Mouse (Mus musculus): ENCODE results near the gene C130074G19Rik. TPM values are rescaled to one million over a fixed set of nuclear protein-coding genes. Genes with fewer than 3 reads are reported as not detected.
A peak's percentile ranks its signal among the peaks of the same experiment; 100 is the strongest.

C130074G19Rik gene
- polyA plus RNA-seq, 1 experiment from 2014 or later: 3.0 TPM

DNA sequence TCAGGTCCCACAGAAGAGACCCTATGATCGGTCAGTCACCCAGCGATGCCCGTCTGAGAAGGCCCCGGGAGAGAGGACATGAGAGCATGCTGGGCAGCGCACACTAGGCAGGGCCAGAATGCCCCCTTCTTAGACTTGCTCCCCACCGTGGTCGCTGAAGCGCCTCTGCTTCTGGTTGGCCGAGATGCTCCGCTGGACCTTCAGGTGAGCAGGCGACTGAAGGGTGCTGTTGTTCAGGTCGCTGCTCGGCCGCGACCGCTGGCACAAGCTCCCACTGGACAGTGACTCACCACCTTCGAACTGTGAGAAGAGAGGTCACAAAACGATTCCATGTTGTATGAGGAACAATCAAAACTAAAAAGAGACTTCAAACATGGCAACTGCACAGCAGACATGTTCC lies 29.3 kb upstream of the C130074G19Rik start:
- ATAC-seq (ENCODE audit: insufficient read depth) (no peak), DNase-seq (no peak)
- Histone ChIP-seq H3K36me3 (ENCODE audit: insufficient read depth) (peaks cover 35% of the 10 kb centered on the region; the same call in 1 of the 2 replicates), H3K9ac (no peak overlapping the region), H3K9me3 (ENCODE audit: low read depth, low read length) (no peaks in the 10 kb centered on the region), H3K4me3 (ENCODE audit: low read depth, low read length) (no peak overlapping the region), H3K27ac (ENCODE audit: low read depth) (no peak overlapping the region), H3K27me3 (ENCODE audit: insufficient read depth, low read length) (no peaks in the 10 kb centered on the region), H3K4me1 (ENCODE audit: insufficient read depth) (no peaks in the 10 kb centered on the region), H3K4me2 (no peak overlapping the region)
- TF ChIP-seq CTCF (IDR thresholded peaks at IDR 0.05; ENCODE audit: low read depth): no peak
- WGBS: 92% methylated on average over 18 of the region's 18 CpGs

GRCm38 (mm10) chr1:184911861-184912260 lies 28.8 kb upstream of the C130074G19Rik start:
- no peak overlapping the region for H3K4me3 ChIP-seq (ENCODE audit: low read depth, low read length)
- no peak overlapping the region for H3K27ac ChIP-seq (ENCODE audit: low read depth)
- peak; percentile 23 for DNase-seq
- no peaks in the 10 kb centered on the region for H3K4me1 ChIP-seq (ENCODE audit: insufficient read depth)
- no peak overlapping the region for H3K9ac ChIP-seq
- H3K36me3 ChIP-seq (ENCODE audit: insufficient read depth): peaks cover 38% of the 10 kb centered on the region; the same call in 1 of the 2 replicates
- 45% methylated on average over 6 of the region's 6 CpGs for WGBS
- ATAC-seq (ENCODE audit: insufficient read depth): no peak
- H3K9me3 ChIP-seq (ENCODE audit: low read depth, low read length): no peaks in the 10 kb centered on the region
- no peak overlapping the region for H3K4me2 ChIP-seq
- H3K27me3 ChIP-seq (ENCODE audit: insufficient read depth, low read length): no peaks in the 10 kb centered on the region
- TF ChIP-seq CTCF (IDR thresholded peaks at IDR 0.05; ENCODE audit: low read depth): no peak

DNA sequence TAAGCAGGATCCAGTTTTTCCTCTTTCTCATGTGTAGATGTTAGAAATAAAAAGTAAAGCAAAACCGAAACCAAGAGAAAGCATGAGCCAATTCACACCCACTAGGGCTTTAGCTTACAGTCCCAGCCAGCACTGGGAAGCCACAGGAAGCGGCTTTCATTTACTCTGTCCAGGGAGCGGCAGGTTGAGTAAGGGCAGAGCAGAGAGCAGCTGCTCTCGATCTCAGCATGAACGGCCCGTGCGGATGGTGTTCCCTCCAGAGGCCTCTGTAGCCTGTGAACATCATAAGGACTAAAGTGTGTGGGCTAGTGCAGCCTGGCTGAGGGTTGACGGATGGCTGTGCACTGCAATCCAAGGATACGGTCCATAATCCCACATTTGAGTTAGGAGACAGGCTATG lies 25.5 kb upstream of the C130074G19Rik start:
- H3K9ac ChIP-seq: no peak overlapping the region
- WGBS: 76% methylated on average over 9 of the region's 9 CpGs
- H3K27ac ChIP-seq (ENCODE audit: low read depth): no peak overlapping the region
- peaks cover 49% of the 10 kb centered on the region; the same call in 1 of the 2 replicates for H3K36me3 ChIP-seq (ENCODE audit: insufficient read depth)
- H3K27me3 ChIP-seq (ENCODE audit: insufficient read depth, low read length): no peaks in the 10 kb centered on the region
- DNase-seq (no peak), ATAC-seq (ENCODE audit: insufficient read depth) (no peak)
- TF ChIP-seq CTCF (IDR thresholded peaks at IDR 0.05; ENCODE audit: low read depth): no peak
- no peak overlapping the region for H3K4me3 ChIP-seq (ENCODE audit: low read depth, low read length)
- H3K9me3 ChIP-seq (ENCODE audit: low read depth, low read length): no peaks in the 10 kb centered on the region
- no peak overlapping the region for H3K4me2 ChIP-seq
- H3K4me1 ChIP-seq (ENCODE audit: insufficient read depth): no peaks in the 10 kb centered on the region

DNA sequence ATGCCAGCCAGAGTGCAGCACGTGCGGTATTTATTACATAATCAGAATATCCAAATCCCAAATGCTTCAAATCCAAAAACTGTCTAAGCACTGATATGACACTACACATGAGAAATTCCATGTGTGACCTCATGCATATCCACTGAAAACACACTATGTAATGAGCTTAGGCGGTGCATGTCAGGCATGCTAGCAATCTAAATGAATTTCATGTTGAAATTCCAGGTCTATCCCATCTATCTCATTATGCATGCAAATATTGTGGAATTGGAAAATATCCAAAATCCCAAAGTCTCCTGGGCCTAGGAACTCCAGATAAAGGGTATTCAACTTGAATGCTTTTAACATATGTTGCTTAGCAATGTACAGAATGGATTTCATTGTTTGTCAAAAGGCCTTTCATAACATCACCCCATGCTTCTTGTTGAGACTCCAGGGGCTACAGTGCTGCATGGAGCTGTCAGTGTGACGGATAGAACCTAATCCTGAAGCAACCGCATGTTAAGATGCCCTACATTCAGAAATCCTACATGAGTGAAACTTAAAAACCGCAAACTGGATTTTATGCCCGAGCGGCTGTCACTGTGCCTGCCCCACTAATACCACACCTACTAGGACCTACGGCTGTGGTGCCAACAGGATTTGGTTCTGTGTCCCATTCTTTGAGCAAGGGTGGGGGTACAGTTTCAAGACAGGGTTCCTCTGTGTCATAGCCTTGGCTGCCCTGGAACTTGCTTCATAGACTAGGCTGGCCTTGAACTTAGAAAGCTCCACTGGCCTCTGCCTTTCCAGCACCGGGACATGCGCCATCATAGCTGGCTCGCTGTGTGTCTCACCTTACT lies 23.1 kb upstream of the C130074G19Rik start:
- H3K27me3 ChIP-seq (ENCODE audit: insufficient read depth, low read length): no peaks in the 10 kb centered on the region
- H3K27ac ChIP-seq (ENCODE audit: low read depth): no peak overlapping the region
- no peak overlapping the region for H3K4me2 ChIP-seq
- 86% methylated on average over 12 of the region's 12 CpGs for WGBS
- H3K9ac ChIP-seq: no peak overlapping the region
- no peaks in the 10 kb centered on the region for H3K4me1 ChIP-seq (ENCODE audit: insufficient read depth)
- no peak for ATAC-seq (ENCODE audit: insufficient read depth)
- TF ChIP-seq CTCF (IDR thresholded peaks at IDR 0.05; ENCODE audit: low read depth): no peak
- H3K9me3 ChIP-seq (ENCODE audit: low read depth, low read length): no peaks in the 10 kb centered on the region
- no peak for DNase-seq
- H3K4me3 ChIP-seq (ENCODE audit: low read depth, low read length): no peak overlapping the region
- peaks cover 39% of the 10 kb centered on the region; the same call in 1 of the 2 replicates for H3K36me3 ChIP-seq (ENCODE audit: insufficient read depth)

DNA sequence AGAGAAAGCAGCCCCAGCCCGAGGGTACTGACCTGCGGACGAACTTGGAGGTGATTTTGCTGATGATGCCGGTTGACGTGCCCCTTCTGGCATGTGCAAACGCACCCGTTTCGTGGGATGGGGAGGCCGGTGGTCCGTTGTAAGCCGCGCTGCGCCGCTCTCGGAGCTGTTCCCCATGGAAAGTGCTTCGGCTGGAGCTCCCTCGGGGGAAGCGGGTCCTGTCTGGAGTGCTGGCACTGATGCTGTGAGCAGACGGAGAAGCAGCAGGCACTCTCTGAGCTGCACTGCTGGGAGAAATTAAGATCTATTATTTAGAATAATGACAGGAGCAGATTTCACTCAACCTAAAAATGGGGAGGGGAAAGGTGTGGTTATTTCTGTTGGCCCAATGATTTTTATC lies 22.4 kb upstream of the C130074G19Rik start:
- ATAC-seq (ENCODE audit: insufficient read depth) (no peak), DNase-seq (no peak)
- H3K27ac ChIP-seq (ENCODE audit: low read depth): no peak overlapping the region
- no peak overlapping the region for H3K4me2 ChIP-seq
- 70% methylated on average over 19 of the region's 19 CpGs for WGBS
- no peak overlapping the region for H3K9ac ChIP-seq
- H3K4me3 ChIP-seq (ENCODE audit: low read depth, low read length): no peak overlapping the region
- no peak for TF ChIP-seq CTCF (IDR thresholded peaks at IDR 0.05; ENCODE audit: low read depth)
- H3K36me3 ChIP-seq (ENCODE audit: insufficient read depth): peaks cover 35% of the 10 kb centered on the region; the same call in 1 of the 2 replicates
- H3K9me3 ChIP-seq (ENCODE audit: low read depth, low read length): no peaks in the 10 kb centered on the region
- H3K4me1 ChIP-seq (ENCODE audit: insufficient read depth): no peaks in the 10 kb centered on the region
- H3K27me3 ChIP-seq (ENCODE audit: insufficient read depth, low read length): no peaks in the 10 kb centered on the region

DNA sequence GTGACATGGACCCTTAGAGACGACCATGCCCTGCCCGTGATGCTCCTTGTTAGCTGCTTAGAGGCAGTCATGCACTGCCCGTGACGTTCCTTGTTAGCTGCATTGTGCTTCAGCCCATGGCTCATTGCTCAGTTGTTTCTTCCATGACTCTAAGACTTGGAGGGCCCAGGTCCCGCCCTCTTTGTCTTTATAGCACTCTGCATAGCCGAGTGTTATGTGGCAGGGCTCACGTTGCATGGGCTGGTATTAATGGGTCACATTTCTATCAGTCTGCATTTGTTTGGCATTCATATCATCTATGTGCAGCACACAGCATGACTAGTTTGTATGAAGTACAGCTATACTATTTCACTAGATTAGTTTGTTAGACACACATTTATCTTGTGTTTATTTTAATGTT lies 20.7 kb upstream of the C130074G19Rik start:
- H3K27me3 ChIP-seq (ENCODE audit: insufficient read depth, low read length): no peaks in the 10 kb centered on the region
- no peak overlapping the region for H3K27ac ChIP-seq (ENCODE audit: low read depth)
- H3K4me1 ChIP-seq (ENCODE audit: insufficient read depth): no peaks in the 10 kb centered on the region
- H3K9me3 ChIP-seq (ENCODE audit: low read depth, low read length): no peaks in the 10 kb centered on the region
- 68% methylated on average over 7 of the region's 7 CpGs for WGBS
- DNase-seq: no peak
- no peak for ATAC-seq (ENCODE audit: insufficient read depth)
- no peak for TF ChIP-seq CTCF (IDR thresholded peaks at IDR 0.05; ENCODE audit: low read depth)
- peaks cover 34% of the 10 kb centered on the region; the same call in 1 of the 2 replicates for H3K36me3 ChIP-seq (ENCODE audit: insufficient read depth)
- H3K9ac ChIP-seq: no peak overlapping the region
- H3K4me2 ChIP-seq: no peak overlapping the region
- H3K4me3 ChIP-seq (ENCODE audit: low read depth, low read length): no peak overlapping the region

GRCm38 (mm10) chr1:184902886-184903285 lies 19.9 kb upstream of the C130074G19Rik start:
- Histone ChIP-seq H3K36me3 (ENCODE audit: insufficient read depth) (peaks cover 29% of the 10 kb centered on the region; the same call in 1 of the 2 replicates), H3K27ac (ENCODE audit: low read depth) (no peak overlapping the region), H3K4me3 (ENCODE audit: low read depth, low read length) (no peak overlapping the region), H3K4me2 (no peak overlapping the region), H3K27me3 (ENCODE audit: insufficient read depth, low read length) (no peaks in the 10 kb centered on the region), H3K4me1 (ENCODE audit: insufficient read depth) (no peaks in the 10 kb centered on the region), H3K9ac (no peak overlapping the region), H3K9me3 (ENCODE audit: low read depth, low read length) (no peaks in the 10 kb centered on the region)
- WGBS: 87% methylated on average over 7 of the region's 7 CpGs
- no peak for TF ChIP-seq CTCF (IDR thresholded peaks at IDR 0.05; ENCODE audit: low read depth)
- DNase-seq (no peak), ATAC-seq (ENCODE audit: insufficient read depth) (no peak)

Data from lung, embryonic 14.5 days (tissue).